Mouse (Mus musculus) mature B cell (primary cell): ENCODE measurements around the gene Psmd9.

ENCODE experiments used
- in situ Hi-C: fragments of 300-500 bp; cut with MboI; formaldehyde crosslinking; loops from 2 replicates; pipeline ENCODE4 v1.14.3; 2019

The Psmd9 gene

DNA sequence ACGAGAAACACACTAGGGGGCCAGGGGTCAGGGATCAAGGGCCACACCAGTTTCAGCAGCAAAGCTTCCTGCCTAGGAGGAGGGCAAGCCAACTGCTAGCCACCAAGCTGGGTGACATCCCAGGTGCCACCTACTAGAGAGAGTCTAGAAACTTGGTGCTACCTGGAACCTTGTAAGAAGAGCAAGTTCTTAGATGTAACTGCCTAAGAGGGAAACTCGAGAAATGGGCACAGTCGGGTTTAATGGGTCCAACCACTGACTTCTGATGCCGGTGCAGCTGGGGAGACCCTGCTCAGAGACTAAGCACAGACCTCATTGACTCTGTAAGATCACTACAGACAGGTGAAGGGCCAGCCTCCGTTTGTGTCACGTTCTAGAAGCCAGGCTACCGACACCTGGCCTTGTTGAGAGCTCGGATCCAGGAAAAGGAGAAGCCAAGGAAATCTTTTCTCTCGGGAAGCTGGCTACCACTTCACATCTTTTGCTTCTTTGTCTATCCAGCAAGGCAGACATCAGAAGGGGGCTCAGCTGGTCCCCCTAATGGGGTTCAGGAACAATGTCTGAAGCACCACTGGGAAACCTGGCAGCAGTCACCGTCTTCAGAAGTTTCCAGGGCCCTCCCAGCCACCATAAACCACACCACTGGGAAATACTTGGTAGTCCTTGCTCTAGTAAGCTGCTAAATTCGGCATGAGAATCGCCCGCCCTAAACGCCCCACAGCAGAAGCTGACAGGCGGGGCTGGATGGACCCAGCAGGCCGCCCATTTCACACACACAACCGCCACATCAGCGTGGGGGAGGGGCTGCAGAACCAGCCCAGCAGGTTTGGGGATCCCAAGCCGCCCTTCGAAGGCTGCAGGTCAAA, 31.9 kb upstream of the Psmd9 start:
- in situ Hi-C loops, result no loop called here

DNA sequence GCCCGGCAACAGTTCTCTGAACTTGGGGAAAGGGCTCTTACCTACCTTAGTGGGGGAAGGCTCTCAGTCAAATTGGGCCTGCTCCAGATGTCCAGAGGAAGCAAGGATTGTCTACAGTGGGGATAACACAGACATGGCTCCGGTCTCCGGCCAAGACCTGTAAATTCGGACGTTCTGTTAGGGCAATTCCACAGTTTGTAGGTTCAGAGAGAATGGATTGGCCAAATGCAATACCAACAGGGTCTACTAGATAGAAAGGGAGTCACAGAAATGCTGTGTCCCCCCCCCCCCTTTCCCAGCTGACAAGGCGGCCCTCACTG, 31.3 kb upstream of the Psmd9 start:
- in situ Hi-C loops, result no loop called here

DNA sequence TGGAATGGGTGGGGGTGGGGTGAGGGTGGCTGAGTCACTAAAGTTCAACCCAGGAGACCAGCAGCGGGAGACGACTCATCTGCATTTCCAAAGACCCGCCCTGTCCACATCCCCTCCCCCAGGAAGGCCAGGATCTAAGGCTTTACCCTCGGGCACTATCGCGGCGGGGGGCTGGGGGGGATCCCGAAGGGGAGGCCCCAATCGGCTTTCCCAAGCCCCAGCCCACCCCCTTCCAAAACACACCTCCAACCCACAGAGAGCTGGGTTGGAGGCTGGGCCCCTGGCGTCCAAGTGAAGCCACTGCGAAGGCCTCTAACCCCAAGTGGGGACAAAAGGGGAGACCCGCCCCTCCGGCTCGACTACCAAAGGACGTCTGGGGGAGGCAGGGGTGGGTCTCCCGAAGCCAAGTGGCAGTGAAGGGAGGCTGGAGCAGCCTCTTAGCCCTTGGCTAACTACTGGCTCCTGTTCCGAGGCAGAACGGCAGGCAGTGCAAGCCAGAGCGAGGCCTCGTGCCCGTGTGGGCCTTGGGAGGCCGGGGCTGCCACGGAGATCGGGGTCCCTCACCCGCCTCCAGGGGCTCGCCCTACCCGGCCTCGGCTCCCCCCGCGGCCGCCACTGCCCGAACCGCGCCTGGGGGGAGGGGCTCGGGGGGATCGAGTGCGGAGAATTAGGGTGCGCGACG, 30.8 kb upstream of the Psmd9 start:
- in situ Hi-C loops, result no loop called here

DNA sequence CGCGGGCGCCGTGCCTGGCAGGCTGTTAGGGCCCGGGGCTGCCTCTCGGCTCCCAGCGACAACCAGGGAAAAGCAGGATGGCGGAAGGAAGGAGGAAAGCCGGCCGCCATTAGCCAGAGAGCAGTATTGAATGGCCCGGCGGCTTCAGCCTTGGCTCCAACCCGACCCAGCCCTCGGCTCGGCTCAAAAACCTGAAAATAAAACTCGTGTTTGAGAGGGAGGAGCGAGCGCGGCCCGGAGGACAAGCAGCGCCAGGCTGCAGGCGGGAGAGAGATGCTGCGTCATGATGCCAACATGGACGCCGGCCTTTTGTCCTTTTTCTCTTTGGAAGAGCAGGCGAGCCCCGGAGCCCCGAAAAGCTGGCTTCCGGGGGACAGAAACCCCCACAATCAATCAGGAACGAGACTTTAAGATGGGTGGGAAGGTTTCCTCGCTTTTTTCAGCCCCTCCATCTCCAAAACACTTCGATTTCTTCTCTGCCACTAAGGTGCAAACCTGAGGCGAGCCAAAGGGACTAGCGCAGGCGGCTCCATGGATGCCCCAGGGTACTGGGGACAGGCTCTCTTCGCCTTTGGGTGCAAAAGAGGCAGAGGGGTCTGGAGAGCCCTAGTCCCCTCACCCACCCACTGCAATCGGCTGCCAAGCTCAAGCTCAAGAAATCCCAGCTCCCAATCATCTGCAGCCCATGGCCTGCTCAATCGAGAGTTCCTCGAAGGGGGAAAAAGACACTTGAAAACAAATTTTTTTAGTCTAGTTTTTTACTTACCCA, 30.1 kb upstream of the Psmd9 start:
- in situ Hi-C loops, result no loop called here

GRCm38 (mm10) chr5:123139722-123140627, 29.2 kb upstream of the Psmd9 start:
- in situ Hi-C loops, result no loop called here

DNA sequence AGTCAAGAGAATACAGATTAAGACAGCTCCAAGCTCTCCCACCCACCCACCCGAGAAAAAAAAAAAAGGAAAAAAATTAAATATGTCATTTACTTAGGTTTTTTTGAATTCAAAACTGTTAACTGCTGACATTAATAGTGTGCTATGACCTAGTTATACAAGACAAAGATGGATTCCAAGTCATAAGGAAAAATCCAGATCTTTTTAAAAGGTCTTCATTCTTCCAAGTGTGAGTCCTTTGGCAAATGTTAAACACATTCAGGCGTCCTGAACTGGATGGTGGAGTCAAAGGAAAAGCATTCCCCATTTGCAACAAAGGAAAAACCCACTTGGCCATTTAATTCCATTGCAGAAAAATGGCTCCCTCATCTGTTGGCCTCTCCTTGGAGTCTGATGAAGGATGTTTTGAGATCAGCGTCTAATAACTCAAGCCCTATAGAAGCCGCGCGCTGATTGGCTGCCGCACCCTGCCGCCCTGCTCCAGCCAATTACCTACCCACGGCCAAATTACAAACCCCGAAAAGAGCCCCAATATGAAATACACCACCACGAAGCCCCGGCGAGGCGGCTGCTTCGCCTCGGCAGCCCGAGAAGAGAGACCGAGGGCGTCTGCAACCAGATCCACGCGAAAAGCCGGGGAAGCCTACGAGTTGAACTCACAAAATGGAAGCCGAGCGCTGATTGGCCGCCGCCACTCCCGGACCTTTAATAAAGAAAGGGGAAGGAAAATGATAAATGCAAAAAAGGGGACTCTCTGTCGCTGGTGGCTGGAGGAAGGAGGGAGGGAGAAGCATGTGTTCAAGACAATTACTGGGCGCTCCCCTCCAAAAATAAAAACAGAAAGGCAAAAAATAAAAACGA, 28.3 kb upstream of the Psmd9 start:
- in situ Hi-C loops, result no loop called here

DNA sequence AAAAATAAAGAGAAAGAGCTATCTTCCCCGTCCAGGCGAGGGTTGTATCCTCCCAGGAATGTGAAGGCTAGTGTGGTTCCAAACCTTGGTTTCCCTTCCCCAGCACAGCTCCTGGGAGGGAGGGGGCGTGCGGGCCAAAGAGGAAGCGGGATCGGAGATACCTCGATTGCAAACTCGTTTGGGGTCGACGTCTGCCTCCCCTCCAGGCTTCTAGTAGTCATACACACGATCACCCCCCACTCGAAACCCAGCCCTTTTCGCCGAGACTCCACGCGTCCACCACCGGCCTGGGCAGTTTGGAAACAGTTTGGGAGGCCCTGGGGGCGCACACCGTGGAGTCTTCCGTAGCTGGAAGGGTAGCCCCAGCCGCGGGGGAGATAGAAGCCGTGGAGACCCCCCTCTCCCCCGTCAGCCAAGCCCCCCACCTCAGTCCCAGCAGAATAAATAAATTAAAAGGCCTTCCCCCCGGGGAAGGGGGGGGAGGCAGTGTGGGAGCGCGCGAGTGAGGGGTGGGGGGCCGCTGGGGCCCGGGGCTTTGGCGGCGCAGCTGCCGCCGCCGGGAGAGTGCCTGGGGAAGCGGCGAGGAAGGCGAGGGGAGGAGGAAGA, 27.6 kb upstream of the Psmd9 start:
- in situ Hi-C loops, result no loop called here

- in situ Hi-C loops, result no loop called here
Measured at GRCm38 (mm10) chr5:123142161-123143157, 26.8 kb upstream of the Psmd9 start, which contains the start of gene Setd1b. TSS of gene Setd1b (plus strand) at chr5:123142193.

GRCm38 (mm10) chr5:123143251-123143970, 25.8 kb upstream of the Psmd9 start:
- in situ Hi-C loops, result no loop called here

- in situ Hi-C loops, result no loop called here
Measured at GRCm38 (mm10) chr5:123143971-123144745, 25.1 kb upstream of the Psmd9 start.

DNA sequence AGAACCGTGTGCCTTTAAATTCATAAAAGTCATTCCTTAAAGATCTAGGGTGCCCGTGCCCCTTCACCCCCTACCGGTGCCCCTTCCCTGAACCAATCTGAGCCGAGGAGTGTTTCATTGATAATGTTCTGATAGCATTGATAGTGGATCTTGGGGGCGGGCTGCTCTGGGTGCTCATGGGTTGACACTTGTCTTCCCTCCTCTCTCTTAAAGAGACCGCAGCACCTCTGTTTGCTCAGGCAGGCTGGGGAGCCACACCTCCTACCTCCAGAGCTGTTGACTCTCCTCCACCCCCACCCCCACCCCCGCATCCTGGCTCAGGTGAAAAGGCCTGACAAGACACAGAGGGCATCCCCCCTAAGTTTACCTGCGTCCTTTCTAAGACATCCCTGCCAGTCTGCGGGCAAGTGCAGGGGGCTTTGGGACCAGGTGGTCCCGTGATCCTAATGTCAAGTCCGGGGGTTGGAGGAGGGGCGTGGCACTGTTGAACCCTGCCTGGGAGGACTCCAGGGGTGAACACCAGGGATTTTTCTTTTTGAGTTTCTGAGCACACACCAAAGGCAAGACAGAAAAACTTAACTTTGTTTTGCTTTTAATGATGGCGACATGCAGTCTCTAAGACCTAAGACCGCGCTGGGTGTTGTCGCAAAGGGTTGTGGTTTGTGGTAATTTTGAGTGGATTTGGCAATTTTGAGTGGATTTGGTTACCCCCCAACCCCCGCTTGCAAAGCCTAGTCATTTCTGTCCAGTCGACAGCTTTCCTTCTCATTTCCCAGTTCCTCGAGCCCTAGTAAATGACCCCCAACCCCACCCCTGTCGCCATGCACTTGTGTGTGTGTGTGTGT, 24.2 kb upstream of the Psmd9 start:
- in situ Hi-C loops, result no loop called here

DNA sequence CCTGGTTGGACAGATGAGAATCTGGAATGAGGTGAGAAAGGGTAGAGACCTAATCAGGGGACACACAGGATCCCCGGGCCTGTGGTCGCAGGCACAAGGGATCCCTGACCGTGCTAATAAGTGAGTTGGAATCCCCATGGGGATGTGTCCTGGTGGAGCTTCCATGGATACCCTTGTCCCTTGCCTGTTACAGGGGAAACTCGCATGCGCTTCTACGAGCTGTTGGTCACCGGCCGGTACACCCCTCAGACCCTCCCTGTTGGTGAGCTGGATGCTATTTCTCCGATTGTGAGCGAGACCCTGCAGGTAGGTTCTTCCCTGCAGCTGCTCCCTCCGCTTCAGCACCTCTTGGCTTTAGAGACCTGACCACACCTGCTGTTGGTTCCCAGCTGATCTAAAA, 22.9 kb upstream of the Psmd9 start:
- in situ Hi-C loops, result no loop called here

DNA sequence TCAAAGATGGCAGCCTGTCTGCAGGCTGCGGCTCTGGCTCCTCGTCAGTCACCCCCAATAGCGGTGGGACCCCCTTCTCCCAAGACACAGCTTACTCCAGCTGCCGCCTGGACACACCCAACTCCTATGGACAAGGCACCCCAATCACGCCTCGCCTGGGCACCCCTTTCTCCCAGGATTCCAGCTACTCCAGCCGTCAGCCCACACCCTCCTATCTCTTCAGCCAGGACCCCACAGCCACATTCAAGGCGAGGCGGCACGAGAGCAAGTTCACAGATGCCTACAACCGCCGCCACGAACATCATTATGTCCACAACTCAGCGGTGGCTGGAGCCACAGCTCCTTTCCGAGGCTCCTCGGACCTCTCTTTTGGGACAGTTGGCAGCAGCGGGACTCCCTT, 21.6 kb upstream of the Psmd9 start:
- in situ Hi-C loops, result no loop called here

- in situ Hi-C loops, result no loop called here
Measured at GRCm38 (mm10) chr5:123148073-123148722, 21.0 kb upstream of the Psmd9 start.

DNA sequence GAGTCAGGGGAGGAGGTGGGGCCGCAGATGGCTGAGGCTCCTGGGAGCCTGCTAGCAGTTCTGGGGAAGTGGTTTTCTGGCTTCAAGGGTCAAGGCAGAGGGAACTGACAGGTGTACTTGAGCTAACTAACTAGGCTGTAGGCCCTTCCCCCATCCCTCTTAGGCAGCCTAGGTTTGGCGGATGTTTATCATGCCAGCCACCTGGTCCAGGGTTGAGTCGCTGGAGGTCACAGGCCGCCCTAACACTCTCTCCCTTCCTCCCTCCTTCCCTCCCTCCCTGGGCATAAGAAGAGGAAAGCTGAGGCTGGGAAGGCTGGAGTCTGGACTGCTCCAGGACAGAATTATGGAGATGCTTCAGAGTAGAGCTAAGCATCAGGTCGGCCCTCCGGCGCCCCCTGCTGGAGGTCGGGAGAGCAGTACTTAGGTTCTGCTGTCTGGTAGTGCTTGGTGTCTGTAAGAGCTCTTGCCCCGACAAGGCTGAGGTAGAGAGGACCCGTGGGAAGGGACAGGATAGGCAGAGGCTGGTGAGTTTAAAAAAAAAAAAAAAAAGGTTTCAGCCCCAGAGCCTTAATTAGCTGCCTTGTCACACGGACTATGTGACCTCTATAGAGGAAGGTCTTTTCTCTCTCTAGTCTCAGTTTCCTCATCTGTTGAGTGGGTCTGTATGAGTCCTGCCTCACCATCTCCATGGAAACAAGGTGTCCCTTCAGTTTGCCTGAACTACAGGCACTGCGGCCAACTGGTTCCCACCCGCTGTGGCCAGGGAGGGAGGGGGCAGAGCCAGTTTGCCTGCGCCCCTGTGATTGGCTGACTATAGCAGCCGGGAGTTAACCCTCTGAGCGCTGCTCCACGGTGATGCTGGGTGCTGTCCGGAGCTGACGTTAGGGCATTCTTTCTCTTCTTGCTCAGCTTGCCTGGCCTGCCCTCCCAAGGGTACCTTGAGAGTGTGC, 19.5 kb upstream of the Psmd9 start:
- in situ Hi-C loops, result no loop called here
